Mouse (Mus musculus) 416B (cell line): ENCODE data around the gene Dio1.

Experiments
- DNase-seq: peaks from one replicate; pipeline ENCODE4 v3.0.0; 2011; ENCODE audit warnings: low read depth

Gene Dio1

GRCm38 (mm10) chr4:107247110-107247509 lies 59.9 kb downstream of the Dio1 start:
- no peak for DNase-seq

DNA sequence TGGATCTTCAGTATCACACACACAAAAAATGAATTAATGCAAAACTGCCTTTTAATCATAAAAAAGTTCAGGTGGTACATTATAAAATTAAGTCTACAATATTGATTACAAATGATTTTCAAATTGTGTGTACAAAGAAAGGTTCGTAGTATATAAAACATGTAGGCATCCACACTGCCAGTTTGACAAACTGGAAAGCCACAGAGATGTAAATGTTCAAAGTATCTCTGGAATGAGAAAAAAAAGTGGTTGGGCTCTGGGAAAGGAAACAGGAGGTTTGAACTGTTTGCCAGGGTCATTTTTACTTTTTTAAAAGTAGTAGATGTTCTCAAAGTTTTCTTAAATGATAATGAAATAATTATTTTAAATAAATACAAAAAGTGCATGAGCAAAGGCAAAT lies 60.9 kb downstream of the Dio1 start:
- DNase-seq, result no peak

GRCm38 (mm10) chr4:107245368-107245767 lies 61.6 kb downstream of the Dio1 start:
- DNase-seq, result no peak

- DNase-seq, result no peak
Measured at GRCm38 (mm10) chr4:107243365-107244333, 63.3 kb downstream of the Dio1 start.
